Mouse (Mus musculus) cerebellum, postnatal 14 days (tissue): ENCODE results near the gene Arl15.
A peak's percentile ranks its signal among the peaks of the same experiment; 100 is the strongest.

Experiments used
- DNase-seq, 2 experiments: peaks; one replicate each; pipeline ENCODE4 v3.0.0; 2021; ENCODE audit warnings: mixed read lengths in 2 of 2

Arl15 gene

GRCm38 (mm10) chr13:113845229-113845628, 50.9 kb downstream of the Arl15 start:
- no peak for DNase-seq

- no peak for DNase-seq
These were observed 52.1 kb downstream of the Arl15 start for GRCm38 (mm10) chr13:113846413-113846812.

- DNase-seq: peak in 1 of 2 experiments; percentile 24
These were observed 56.2 kb downstream of the Arl15 start for GRCm38 (mm10) chr13:113850431-113851034.

GRCm38 (mm10) chr13:113851602-113852375, 57.5 kb downstream of the Arl15 start:
- DNase-seq: no peak

- no peak for DNase-seq
These were observed 58.0 kb downstream of the Arl15 start for GRCm38 (mm10) chr13:113852376-113852666.

GRCm38 (mm10) chr13:113854146-113854545, 59.8 kb downstream of the Arl15 start:
- no peak for DNase-seq

- no peak for DNase-seq
These were observed 60.4 kb downstream of the Arl15 start for GRCm38 (mm10) chr13:113854551-113855312.

GRCm38 (mm10) chr13:113856946-113857345, 62.6 kb downstream of the Arl15 start:
- no peak for DNase-seq

- DNase-seq: no peak
These were observed 64.5 kb downstream of the Arl15 start for GRCm38 (mm10) chr13:113858667-113859391.

- DNase-seq: no peak
These were observed 65.1 kb downstream of the Arl15 start for GRCm38 (mm10) chr13:113859392-113859776.

GRCm38 (mm10) chr13:113860816-113861215, 66.5 kb downstream of the Arl15 start:
- peak; percentile 72 to 73 for DNase-seq

- DNase-seq: no peak
These were observed 66.9 kb downstream of the Arl15 start for GRCm38 (mm10) chr13:113861231-113861630.

- DNase-seq: no peak
These were observed 68.6 kb downstream of the Arl15 start for GRCm38 (mm10) chr13:113862951-113863350.

GRCm38 (mm10) chr13:113863688-113864087, 69.4 kb downstream of the Arl15 start:
- no peak for DNase-seq

GRCm38 (mm10) chr13:113864278-113864677, 70.0 kb downstream of the Arl15 start:
- DNase-seq: no peak

GRCm38 (mm10) chr13:113864893-113865292, 70.6 kb downstream of the Arl15 start:
- peak; percentile 80 to 87 for DNase-seq

GRCm38 (mm10) chr13:113865378-113865777, 71.1 kb downstream of the Arl15 start:
- no peak for DNase-seq

GRCm38 (mm10) chr13:113865806-113866205, 71.5 kb downstream of the Arl15 start:
- peak; percentile 71 to 77 for DNase-seq

- DNase-seq: no peak
These were observed 73.4 kb downstream of the Arl15 start for GRCm38 (mm10) chr13:113867736-113868135.

- peak; percentile 73 to 78 for DNase-seq
These were observed 75.2 kb downstream of the Arl15 start for GRCm38 (mm10) chr13:113869212-113870205.

GRCm38 (mm10) chr13:113870403-113870802, 76.1 kb downstream of the Arl15 start:
- no peak for DNase-seq

- DNase-seq: peak; percentile 39 to 52
These were observed 77.5 kb downstream of the Arl15 start for GRCm38 (mm10) chr13:113871853-113872252.
